ENCODE assay signal across 16 mouse cellular contexts in genomic region chr2:11398949-11399348, GRCm38 (mm10).
"Had no signal": no experiment of that assay in that cellular context is flagged by ENCODE, and none has a peak within 500 bp of the region (broad histone marks: within the 10 kb centered on the region; RNA-seq: fewer than 3 reads in every experiment).

No protein-coding gene starts in this region.

- H3K27ac ChIP-seq: hindbrain, postnatal 0 days; layer of hippocampus, adult 2 months; limb, embryonic 12.5 days; liver, embryonic 14.5 days; midbrain, embryonic 10.5 days; neural tube, embryonic 15.5 days had no signal

- H3K36me3 ChIP-seq: limb, embryonic 12.5 days; midbrain, embryonic 10.5 days; neural tube, embryonic 15.5 days had no signal

- H3K4me3 ChIP-seq: layer of hippocampus, adult 2 months; limb, embryonic 12.5 days; midbrain, embryonic 10.5 days; myocyte; neural tube, embryonic 15.5 days had no signal

- ATAC-seq: hindbrain, postnatal 0 days had no signal

- H3K4me1 ChIP-seq: limb, embryonic 12.5 days; neural tube, embryonic 15.5 days had no signal

- DNase-seq: kidney, adult 8-10 months; kidney, postnatal 25 days; lung, postnatal 10 days; midbrain, embryonic 14.5 days; right cerebral cortex, adult 18-20 months; right cerebral cortex, postnatal 25 days; spleen, adult 18-20 months; thymus, adult 18-20 months; thymus, postnatal 14 days had no signal

- H3K27me3 ChIP-seq: limb, embryonic 12.5 days; neural tube, embryonic 15.5 days had no signal

- H3K4me2 ChIP-seq: limb, embryonic 12.5 days; neural tube, embryonic 15.5 days had no signal

- H3K9me3 ChIP-seq: limb, embryonic 12.5 days; midbrain, embryonic 10.5 days; neural tube, embryonic 15.5 days had no signal

- H3K9ac ChIP-seq: limb, embryonic 12.5 days; liver, embryonic 14.5 days; neural tube, embryonic 15.5 days had no signal
